Comparison of ENCODE assay signal across 8 mouse cellular contexts in the genomic region with DNA sequence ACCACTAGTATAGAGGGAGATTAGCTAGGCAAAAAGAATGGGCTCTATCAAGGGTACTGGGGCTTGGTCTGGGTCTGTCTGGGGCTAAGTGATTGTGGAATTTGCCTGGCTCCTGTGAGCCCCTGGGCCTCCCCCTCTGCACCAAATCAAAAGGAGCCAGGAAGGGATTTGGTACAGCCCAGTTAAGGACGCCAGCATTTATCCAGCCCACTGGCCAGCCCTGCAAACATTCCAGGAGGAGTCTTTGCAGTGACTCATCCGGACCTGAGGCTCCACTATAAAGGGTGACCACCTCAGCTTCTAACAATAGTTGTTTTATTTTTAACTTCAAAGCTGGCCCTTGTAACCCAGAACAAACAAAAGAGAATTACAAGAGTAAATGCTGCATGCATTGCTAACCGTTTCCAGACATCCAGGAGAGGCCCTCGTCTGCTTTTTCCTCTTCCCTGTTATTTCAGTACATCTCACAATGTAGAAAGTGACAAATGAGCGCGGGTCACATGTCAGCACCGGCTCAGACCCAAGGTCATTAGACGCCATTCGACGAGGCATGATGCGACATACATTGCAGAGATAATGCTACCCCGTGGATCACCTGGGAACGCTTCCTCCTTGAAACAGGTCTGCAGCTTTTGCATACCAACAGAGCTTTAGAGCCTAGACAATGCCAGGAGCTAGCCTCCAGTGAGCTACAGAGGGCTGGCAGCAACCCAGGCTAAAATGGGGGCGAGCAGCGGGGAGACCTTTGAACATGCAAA.
DNase-seq lines count a peak whose midpoint lies in the region; ATAC-seq and TF ChIP-seq lines count a peak whose summit lies in the region.

No protein-coding gene starts in this region.

- no peak overlapping the region for H3K9ac ChIP-seq in embryonic facial prominence, embryonic 14.5 days (ENCODE audit: low read depth, low read length)
- no peak overlapping the region for H3K9ac ChIP-seq in hindbrain, embryonic 15.5 days
- no peak overlapping the region for H3K9ac ChIP-seq in forebrain, embryonic 11.5 days (ENCODE audit: low read length)

- no peak for TF ChIP-seq POLR2A in kidney, adult 2 months (IDR thresholded peaks at IDR 0.05; ENCODE audit: low read depth, low read length)

- peaks cover 3% of the 10 kb centered on the region; the same call in 1 of the 2 replicates for H3K4me1 ChIP-seq in kidney, adult 2 months (ENCODE audit: control insufficient read depth, insufficient read depth, low read length)
- no peaks in the 10 kb centered on the region for H3K4me1 ChIP-seq in embryonic facial prominence, embryonic 14.5 days (ENCODE audit: control insufficient read depth, insufficient read depth, low read length)
- H3K4me1 ChIP-seq in hindbrain, embryonic 15.5 days (replicated peaks): peaks cover 6% of the 10 kb centered on the region
- H3K4me1 ChIP-seq in forebrain, embryonic 11.5 days (replicated peaks; ENCODE audit: control insufficient read depth, insufficient read depth, low read length): no peaks in the 10 kb centered on the region

- H3K27me3 ChIP-seq in kidney, adult 2 months (replicated peaks; ENCODE audit: control insufficient read depth, insufficient read depth, low read length): no peaks in the 10 kb centered on the region
- H3K27me3 ChIP-seq in embryonic facial prominence, embryonic 14.5 days (replicated peaks; ENCODE audit: control insufficient read depth, insufficient read depth, low read length): no peaks in the 10 kb centered on the region
- H3K27me3 ChIP-seq in hindbrain, embryonic 15.5 days: no peaks in the 10 kb centered on the region
- H3K27me3 ChIP-seq in forebrain, embryonic 11.5 days (ENCODE audit: control insufficient read depth, insufficient read depth, low read length): no peaks in the 10 kb centered on the region

- H3K4me2 ChIP-seq in embryonic facial prominence, embryonic 14.5 days (ENCODE audit: low read depth, low read length): no peak overlapping the region
- no peak overlapping the region for H3K4me2 ChIP-seq in hindbrain, embryonic 15.5 days
- H3K4me2 ChIP-seq in forebrain, embryonic 11.5 days (ENCODE audit: low read depth, low read length, severe bottlenecking): no peak overlapping the region

- 57% methylated on average over 15 of the region's 15 CpGs for WGBS in kidney, adult 2 months
- 31% methylated on average over 15 of the region's 15 CpGs for WGBS in embryonic facial prominence, embryonic 14.5 days
- WGBS in hindbrain, embryonic 15.5 days: 44% methylated on average over 15 of the region's 15 CpGs
- 43% methylated on average over 15 of the region's 15 CpGs for WGBS in forebrain, embryonic 11.5 days

- H3K36me3 ChIP-seq in kidney, adult 2 months (ENCODE audit: control insufficient read depth, insufficient read depth, low read length): no peaks in the 10 kb centered on the region
- no peaks in the 10 kb centered on the region for H3K36me3 ChIP-seq in embryonic facial prominence, embryonic 14.5 days (ENCODE audit: control insufficient read depth, insufficient read depth, low read length)
- no peaks in the 10 kb centered on the region for H3K36me3 ChIP-seq in hindbrain, embryonic 15.5 days
- no peaks in the 10 kb centered on the region for H3K36me3 ChIP-seq in forebrain, embryonic 11.5 days (ENCODE audit: control insufficient read depth, insufficient read depth, low read length)

- H3K9me3 ChIP-seq in embryonic facial prominence, embryonic 14.5 days (ENCODE audit: control insufficient read depth, low read length): no peaks in the 10 kb centered on the region
- no peaks in the 10 kb centered on the region for H3K9me3 ChIP-seq in hindbrain, embryonic 15.5 days
- no peaks in the 10 kb centered on the region for H3K9me3 ChIP-seq in forebrain, embryonic 11.5 days (ENCODE audit: control insufficient read depth, low read length)

- ATAC-seq in embryonic facial prominence, embryonic 14.5 days (ENCODE audit: low read depth): peak; percentile 37; the same call in 1 of the 2 replicates
- ATAC-seq in hindbrain, embryonic 15.5 days (ENCODE audit: low FRiP score, low read depth): no peak
- no peak for ATAC-seq in forebrain, embryonic 11.5 days (replicated peaks; ENCODE audit: low FRiP score)

- peak overlapping the region; percentile 3; the same call in 1 of the 2 replicates for H3K27ac ChIP-seq in kidney, adult 2 months (ENCODE audit: insufficient read depth, low read depth, low read length)
- 0 out of 2 replicates have a peak overlapping the region, but pooled peaks have one; percentile 19 for H3K27ac ChIP-seq in embryonic facial prominence, embryonic 14.5 days (replicated peaks; ENCODE audit: low read depth, low read length)
- peak overlapping the region; percentile 52 for H3K27ac ChIP-seq in hindbrain, embryonic 15.5 days (replicated peaks)
- H3K27ac ChIP-seq in forebrain, embryonic 11.5 days (ENCODE audit: low read depth, low read length): no peak overlapping the region

- DNase-seq in kidney, adult 2 months: peak; percentile 66
- no peak for DNase-seq in kidney, adult 9 months
- peak; percentile 39 for DNase-seq in adrenal gland, adult 8-10 months
- peak; percentile 31 for DNase-seq in embryonic facial prominence, embryonic 14.5 days (ENCODE audit: low spot score)
- DNase-seq in left cerebral cortex, adult 8-10 months (ENCODE audit: low spot score in 2 of 2): no peak
- DNase-seq in forebrain, embryonic 11.5 days (ENCODE audit: low spot score): no peak
- DNase-seq in layer of hippocampus, postnatal 10 days (ENCODE audit: low spot score in 2 of 2): no peak

- no peak for TF ChIP-seq CTCF in kidney, adult 2 months (conservative IDR thresholded peaks at IDR 0.05; ENCODE audit: insufficient read depth, insufficient read length, low read depth, low read length)

- no peak overlapping the region for H3K4me3 ChIP-seq in kidney, adult 2 months (ENCODE audit: insufficient read depth, low read depth, low read length)
- no peak overlapping the region for H3K4me3 ChIP-seq in embryonic facial prominence, embryonic 14.5 days (ENCODE audit: low read depth, low read length)
- no peak overlapping the region for H3K4me3 ChIP-seq in hindbrain, embryonic 15.5 days
- no peak overlapping the region for H3K4me3 ChIP-seq in forebrain, embryonic 11.5 days (ENCODE audit: low read depth, low read length)

Comparison
In these comparisons a context has a peak if more than half of its experiments do, and no peak if none do; other contexts are left out.
1. DNase-seq: peak in kidney, adult 2 months (single experiment), adrenal gland, adult 8-10 months (single experiment) and embryonic facial prominence, embryonic 14.5 days (single experiment); none in kidney, adult 9 months (single experiment), left cerebral cortex, adult 8-10 months (0 of 2), forebrain, embryonic 11.5 days (single experiment) and layer of hippocampus, postnatal 10 days (0 of 2).